Mouse (Mus musculus): ENCODE measurements at regions not wholly inside any gene's neighbourhood (a gene's known extent, or its start where the extent isn't known, plus 50 kb on each side); places are given as distances from the start of the nearest gene placed in this dataset.

GRCm38 (mm10) chr4:64535554-64536253 lies 488.9 kb upstream of the Tnc start:
- Histone ChIP-seq H3K4me1 (replicated peaks) (no peaks in the 10 kb centered on the region), H3K4me3 (replicated peaks) (no peak overlapping the region), H3K27ac (no peak overlapping the region), H3K9ac (replicated peaks) (no peak overlapping the region), H3K27me3 (no peaks in the 10 kb centered on the region), H3K4me2 (replicated peaks) (no peak overlapping the region), H3K36me3 (no peaks in the 10 kb centered on the region), H3K9me3 (no peaks in the 10 kb centered on the region)
- no peak for ATAC-seq
- WGBS = 78% methylated on average over 6 of the region's 6 CpGs

DNA sequence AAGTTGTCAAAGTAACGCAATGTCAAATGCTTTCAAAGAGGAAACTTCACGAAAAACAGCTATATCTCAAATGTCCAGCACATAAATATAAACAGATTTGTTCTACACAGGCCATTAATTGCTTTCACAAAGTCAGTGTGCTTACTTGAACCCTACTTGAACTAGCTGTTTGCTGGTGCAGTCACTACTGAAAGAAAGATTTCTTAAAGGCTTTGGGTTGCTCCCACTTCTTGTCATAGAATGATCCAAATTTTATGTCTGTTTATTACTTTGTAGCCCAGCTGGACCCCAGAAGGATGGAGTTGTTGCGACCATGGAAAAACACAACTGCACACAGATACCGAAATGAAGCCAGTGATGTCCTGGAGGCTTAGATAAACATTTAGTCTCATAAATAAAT lies 491.2 kb upstream of the Tnc start:
- no peaks in the 10 kb centered on the region for H3K27me3 ChIP-seq
- H3K9ac ChIP-seq (replicated peaks) = no peak overlapping the region
- ATAC-seq = no peak
- no peaks in the 10 kb centered on the region for H3K9me3 ChIP-seq
- no peak overlapping the region for H3K4me3 ChIP-seq (replicated peaks)
- H3K4me2 ChIP-seq (replicated peaks) = no peak overlapping the region
- 95% methylated on average over 4 of the region's 4 CpGs for WGBS
- H3K36me3 ChIP-seq = no peaks in the 10 kb centered on the region
- no peaks in the 10 kb centered on the region for H3K4me1 ChIP-seq (replicated peaks)
- no peak overlapping the region for H3K27ac ChIP-seq

- Histone ChIP-seq H3K9me3 (no peaks in the 10 kb centered on the region), H3K4me1 (replicated peaks) (no peaks in the 10 kb centered on the region), H3K9ac (replicated peaks) (no peak overlapping the region), H3K4me3 (replicated peaks) (no peak overlapping the region), H3K27ac (no peak overlapping the region), H3K27me3 (no peaks in the 10 kb centered on the region), H3K4me2 (replicated peaks) (no peak overlapping the region), H3K36me3 (no peaks in the 10 kb centered on the region)
- no peak for ATAC-seq
- 84% methylated on average over 4 of the region's 4 CpGs for WGBS
Measured at GRCm38 (mm10) chr4:64544576-64545185, 497.9 kb upstream of the Tnc start.

DNA sequence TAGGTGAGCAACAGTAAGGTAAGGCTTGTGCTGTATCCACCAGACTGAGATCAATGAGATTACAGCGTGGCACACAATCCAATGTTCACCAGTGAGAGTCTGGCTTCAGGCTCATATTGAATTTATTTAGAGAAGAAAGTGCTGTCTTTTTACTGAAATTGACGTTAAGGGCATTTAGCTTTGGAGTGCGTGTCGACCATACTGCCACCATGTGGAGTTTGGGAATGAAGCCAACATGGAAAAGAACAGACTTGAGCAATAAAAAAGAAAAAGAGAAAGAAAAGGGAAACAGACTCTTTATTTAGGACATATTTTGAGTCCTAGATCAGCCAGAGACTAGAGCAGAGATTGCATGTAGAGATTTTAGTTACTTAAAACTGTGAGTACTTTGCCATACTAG lies 499.6 kb upstream of the Tnc start:
- ATAC-seq = no peak
- no peak overlapping the region for H3K4me2 ChIP-seq (replicated peaks)
- H3K4me1 ChIP-seq (replicated peaks) = no peaks in the 10 kb centered on the region
- H3K27ac ChIP-seq = no peak overlapping the region
- no peaks in the 10 kb centered on the region for H3K9me3 ChIP-seq
- 85% methylated on average over 4 of the region's 4 CpGs for WGBS
- no peaks in the 10 kb centered on the region for H3K36me3 ChIP-seq
- H3K27me3 ChIP-seq = no peaks in the 10 kb centered on the region
- no peak overlapping the region for H3K4me3 ChIP-seq (replicated peaks)
- H3K9ac ChIP-seq (replicated peaks) = no peak overlapping the region

GRCm38 (mm10) chr4:64562511-64562910 lies 515.7 kb upstream of the Tnc start:
- ATAC-seq = no peak
- Histone ChIP-seq H3K4me3 (replicated peaks) (no peak overlapping the region), H3K9me3 (no peaks in the 10 kb centered on the region), H3K27me3 (no peaks in the 10 kb centered on the region), H3K9ac (replicated peaks) (no peak overlapping the region), H3K4me1 (replicated peaks) (no peaks in the 10 kb centered on the region), H3K27ac (no peak overlapping the region), H3K4me2 (replicated peaks) (no peak overlapping the region), H3K36me3 (no peaks in the 10 kb centered on the region)
- WGBS = 93% methylated on average over 1 of the region's 1 CpGs

GRCm38 (mm10) chr4:64563996-64564395 lies 517.2 kb upstream of the Tnc start:
- Histone ChIP-seq H3K36me3 (no peaks in the 10 kb centered on the region), H3K9ac (replicated peaks) (no peak overlapping the region), H3K4me2 (replicated peaks) (no peak overlapping the region), H3K27me3 (no peaks in the 10 kb centered on the region), H3K4me1 (replicated peaks) (no peaks in the 10 kb centered on the region), H3K27ac (no peak overlapping the region), H3K4me3 (replicated peaks) (no peak overlapping the region), H3K9me3 (no peaks in the 10 kb centered on the region)
- 92% methylated on average over 3 of the region's 3 CpGs for WGBS
- no peak for ATAC-seq

DNA sequence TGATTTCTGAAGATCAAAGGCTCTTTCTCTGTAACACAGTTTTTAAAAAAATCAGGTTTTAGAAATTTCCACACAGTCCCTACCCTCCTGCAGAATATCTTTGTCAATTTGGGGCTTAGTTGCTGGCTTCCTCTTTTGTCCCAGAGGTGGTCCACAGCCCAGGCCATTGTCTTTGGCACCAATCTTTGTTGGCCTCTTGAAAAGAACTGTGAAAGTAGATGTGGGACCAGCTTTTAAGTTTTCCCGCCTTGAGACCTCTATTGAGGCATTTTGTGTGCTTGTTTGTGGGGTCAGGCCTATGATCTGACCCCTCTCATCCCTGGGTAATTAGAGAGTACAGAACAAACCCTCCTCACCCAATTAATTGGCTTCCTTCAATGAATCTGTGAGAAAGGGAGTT lies 523.9 kb upstream of the Tnc start:
- 13% methylated on average over 1 of the region's 1 CpGs for WGBS
- no peak for ATAC-seq

DNA sequence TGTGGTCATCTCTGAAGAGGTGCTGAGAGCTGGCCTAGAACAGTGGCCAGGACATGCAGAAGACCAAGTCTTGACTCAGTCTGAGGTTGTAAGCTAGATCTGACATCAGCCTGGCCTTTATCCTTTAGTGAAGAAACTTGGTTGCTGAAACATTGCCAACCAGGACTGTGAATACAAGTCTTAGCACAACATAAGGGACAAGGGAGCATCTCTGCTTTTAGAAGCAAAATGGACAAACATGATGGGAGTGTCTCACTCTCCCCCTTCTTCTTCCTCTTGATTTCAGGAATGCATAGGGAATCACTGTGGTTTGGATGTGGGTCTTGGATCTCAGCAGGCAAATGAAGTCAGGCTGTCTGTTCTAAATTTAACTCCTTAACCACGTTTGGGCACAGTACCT lies 529.1 kb upstream of the Tnc start:
- no peak overlapping the region for H3K9ac ChIP-seq (replicated peaks)
- no peak overlapping the region for H3K4me2 ChIP-seq (replicated peaks)
- no peaks in the 10 kb centered on the region for H3K4me1 ChIP-seq (replicated peaks)
- H3K9me3 ChIP-seq = no peaks in the 10 kb centered on the region
- H3K27me3 ChIP-seq = no peaks in the 10 kb centered on the region
- 61% methylated on average over 1 of the region's 1 CpGs for WGBS
- no peak overlapping the region for H3K4me3 ChIP-seq (replicated peaks)
- no peaks in the 10 kb centered on the region for H3K36me3 ChIP-seq
- no peak overlapping the region for H3K27ac ChIP-seq
- ATAC-seq = no peak

More for the DNA sequence above, 523.9 kb upstream of the Tnc start:
- no peak overlapping the region for H3K27ac ChIP-seq
- H3K9ac ChIP-seq (replicated peaks) = no peak overlapping the region
- no peaks in the 10 kb centered on the region for H3K27me3 ChIP-seq
- no peak overlapping the region for H3K4me2 ChIP-seq (replicated peaks)
- no peak overlapping the region for H3K4me3 ChIP-seq (replicated peaks)
- H3K9me3 ChIP-seq = no peaks in the 10 kb centered on the region
- no peaks in the 10 kb centered on the region for H3K36me3 ChIP-seq
- no peaks in the 10 kb centered on the region for H3K4me1 ChIP-seq (replicated peaks)

- Histone ChIP-seq H3K9ac (replicated peaks) (no peak overlapping the region), H3K9me3 (no peaks in the 10 kb centered on the region), H3K4me1 (replicated peaks) (no peaks in the 10 kb centered on the region), H3K4me3 (replicated peaks) (no peak overlapping the region), H3K36me3 (no peaks in the 10 kb centered on the region), H3K4me2 (replicated peaks) (no peak overlapping the region), H3K27ac (no peak overlapping the region), H3K27me3 (no peaks in the 10 kb centered on the region)
- ATAC-seq = no peak
- 81% methylated on average over 8 of the region's 8 CpGs for WGBS
Measured at GRCm38 (mm10) chr4:64595014-64595599, 528.9 kb upstream of the Pappa start.

GRCm38 (mm10) chr4:64598465-64598864 lies 525.5 kb upstream of the Pappa start:
- no peak overlapping the region for H3K4me2 ChIP-seq (replicated peaks)
- H3K9ac ChIP-seq (replicated peaks) = no peak overlapping the region
- no peaks in the 10 kb centered on the region for H3K4me1 ChIP-seq (replicated peaks)
- no peak overlapping the region for H3K4me3 ChIP-seq (replicated peaks)
- no peaks in the 10 kb centered on the region for H3K27me3 ChIP-seq
- H3K27ac ChIP-seq = no peak overlapping the region
- no peaks in the 10 kb centered on the region for H3K36me3 ChIP-seq
- no peaks in the 10 kb centered on the region for H3K9me3 ChIP-seq
- no peak for ATAC-seq

DNA sequence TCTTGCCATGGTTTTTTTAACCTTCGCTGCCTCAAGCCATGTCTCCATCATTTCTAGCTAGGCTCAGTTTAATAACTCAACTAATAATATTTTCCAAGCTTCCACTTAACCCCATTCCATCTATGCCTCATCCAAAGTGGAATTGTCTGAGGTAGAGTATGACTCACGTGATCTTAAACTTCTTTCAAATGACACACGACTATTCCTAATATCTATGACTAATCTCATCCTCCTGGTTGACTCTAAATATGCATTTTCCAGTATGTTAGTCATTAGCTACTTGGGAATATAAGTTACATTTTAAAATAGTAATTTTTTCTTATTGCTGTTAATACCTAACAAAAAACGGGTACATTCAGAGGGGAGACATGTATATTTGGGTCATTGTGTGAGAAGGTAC lies 524.8 kb upstream of the Pappa start:
- no peaks in the 10 kb centered on the region for H3K4me1 ChIP-seq (replicated peaks)
- no peaks in the 10 kb centered on the region for H3K9me3 ChIP-seq
- H3K9ac ChIP-seq (replicated peaks) = no peak overlapping the region
- no peak overlapping the region for H3K4me3 ChIP-seq (replicated peaks)
- 91% methylated on average over 4 of the region's 4 CpGs for WGBS
- H3K4me2 ChIP-seq (replicated peaks) = no peak overlapping the region
- no peak overlapping the region for H3K27ac ChIP-seq
- ATAC-seq = no peak
- no peaks in the 10 kb centered on the region for H3K27me3 ChIP-seq
- no peaks in the 10 kb centered on the region for H3K36me3 ChIP-seq

- no peak overlapping the region for H3K9ac ChIP-seq (replicated peaks)
- no peak overlapping the region for H3K4me3 ChIP-seq (replicated peaks)
- no peak overlapping the region for H3K4me2 ChIP-seq (replicated peaks)
- H3K4me1 ChIP-seq (replicated peaks) = no peaks in the 10 kb centered on the region
- no peak overlapping the region for H3K27ac ChIP-seq
- H3K36me3 ChIP-seq = no peaks in the 10 kb centered on the region
- H3K27me3 ChIP-seq = no peaks in the 10 kb centered on the region
- ATAC-seq = no peak
- no peaks in the 10 kb centered on the region for H3K9me3 ChIP-seq
Measured at GRCm38 (mm10) chr4:64622771-64623170, 501.2 kb upstream of the Pappa start.

DNA sequence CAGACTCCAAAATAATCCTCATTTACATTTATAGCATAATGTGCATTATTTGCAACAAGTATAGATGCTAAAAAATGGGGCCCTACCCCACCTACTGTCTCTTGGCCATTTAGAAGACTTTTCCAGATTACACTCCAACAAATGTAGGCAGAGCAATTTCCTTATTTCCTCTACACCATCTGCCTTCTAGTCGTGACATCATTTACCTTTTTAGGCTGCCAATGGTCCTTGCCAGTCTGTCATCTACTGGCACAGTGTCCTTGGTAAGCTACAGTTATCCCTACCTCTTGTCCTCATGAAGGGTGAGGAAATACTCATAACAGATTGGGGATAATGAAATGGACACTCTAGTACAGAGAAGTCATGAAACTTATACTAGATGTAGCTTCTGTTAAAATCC lies 491.8 kb upstream of the Pappa start:
- ATAC-seq = no peak
- Histone ChIP-seq H3K4me1 (replicated peaks) (no peaks in the 10 kb centered on the region), H3K27me3 (no peaks in the 10 kb centered on the region), H3K36me3 (no peaks in the 10 kb centered on the region), H3K4me2 (replicated peaks) (no peak overlapping the region), H3K9me3 (no peaks in the 10 kb centered on the region), H3K27ac (no peak overlapping the region), H3K4me3 (replicated peaks) (no peak overlapping the region), H3K9ac (replicated peaks) (no peak overlapping the region)
- WGBS = 70% methylated on average over 1 of the region's 1 CpGs
